Mouse (Mus musculus) limb, embryonic 14.5 days (tissue): ENCODE measurements around the gene Prr3. TPM values are rescaled to one million over a fixed set of nuclear protein-coding genes. Genes with fewer than 3 reads are reported as not detected.

Source experiments
- ATAC-seq: fragments of 200-750 bp; cut with Nextera tagmentation; 2 replicates; pipeline ENCODE4 v1.8.0; 2017; ENCODE audit warnings: low read depth, moderate number of reproducible peaks, moderate TSS enrichment; ENCODE audit not compliant: low FRiP score
- DNase-seq: peaks from one replicate; pipeline ENCODE4 v3.0.0-alpha.2; 2015; ENCODE audit warnings: low spot score
- H3K27ac ChIP-seq: fragments of 300-500 bp; sonication (generic); replicated peaks from 2 replicates; pipeline ENCODE4 v1.5.1; 2014; ENCODE audit warnings: low read depth, mild to moderate bottlenecking, low read length, moderate library complexity, mixed read lengths
- H3K27me3 ChIP-seq: fragments of 300-500 bp; sonication (generic); 2 replicates; pipeline ENCODE4 v1.6.1; 2014; ENCODE audit warnings: low read length, mixed read lengths; ENCODE audit not compliant: control insufficient read depth, insufficient read depth
- H3K36me3 ChIP-seq: fragments of 300-500 bp; sonication (generic); 2 replicates; pipeline ENCODE4 v1.6.1; 2014; ENCODE audit warnings: mild to moderate bottlenecking, low read length, moderate library complexity, mixed read lengths; ENCODE audit not compliant: control insufficient read depth, insufficient read depth
- H3K4me1 ChIP-seq: fragments of 300-500 bp; sonication (generic); 2 replicates; pipeline ENCODE4 v1.6.1; 2014; ENCODE audit warnings: antibody characterized with exemption, low read length, mixed read lengths; ENCODE audit not compliant: control insufficient read depth, insufficient read depth
- H3K4me2 ChIP-seq: fragments of 300-500 bp; sonication (generic); replicated peaks from 2 replicates; pipeline ENCODE4 v1.6.1; 2014; ENCODE audit warnings: low read depth, mild to moderate bottlenecking, low read length, moderate library complexity; ENCODE audit not compliant: severe bottlenecking
- H3K4me3 ChIP-seq: fragments of 300-500 bp; sonication (generic); replicated peaks from 2 replicates; pipeline ENCODE4 v1.5.1; 2014; ENCODE audit warnings: low read length
- H3K9ac ChIP-seq: fragments of 300-500 bp; sonication (generic); 2 replicates; pipeline ENCODE4 v1.6.1; 2014; ENCODE audit warnings: mild to moderate bottlenecking, low read depth, low read length, moderate library complexity; ENCODE audit not compliant: severe bottlenecking
- H3K9me3 ChIP-seq: fragments of 300-500 bp; sonication (generic); 2 replicates; pipeline ENCODE4 v1.6.1; 2016; ENCODE audit warnings: low read length; ENCODE audit not compliant: control insufficient read depth
- POLR2A ChIP-seq: fragments of 200-500 bp; IDR thresholded peaks from 2 replicates; pipeline ENCODE4 v1.8.0; 2012; ENCODE audit warnings: inconsistent platforms, mild to moderate bottlenecking, moderate library complexity, borderline replicate concordance; ENCODE audit not compliant: insufficient read depth, insufficient read length; ENCODE audit errors: extremely low read depth
- WGBS: fragments of 180-500 bp; shearing (Covaris S2); extraction: QIAGEN DNeasy Blood & Tissue Kit; methylation state at CpG from one replicate; pipeline ENCODE4 v1.1.7; 2014; 5-methylcytosine and 5-hydroxymethylcytosine counted together
- polyA plus RNA-seq, 2 experiments: library from polyadenylated mRNA; depleted of rRNA in 1 of 2; stranded (reverse) in 1 of 2; unstranded in 1 of 2; fragments of >200 nt; fragmentation: Nextera tagmentation in 1 of 2; extraction: Ambion mirVana in 1 of 2; gene quantifications; 2 replicates each; pipeline versions ENCODE4 v1.2.1 to v1.2.3; 2012 to 2014

The Prr3 gene
- polyA plus RNA-seq (2012; rRNA removed) (57.8 and 62.8 TPM in 2 replicates), polyA plus RNA-seq (2014; fragmentation: Nextera tagmentation; extraction: Ambion mirVana) (33.3 and 34.7 TPM in 2 replicates)

GRCm38 (mm10) chr17:35979401-35980362, at the start of gene Prr3, which contains the start of gene Gnl1:
Gene Prr3, minus strand, starts transcription at chr17:35980236.
Gene Gnl1, plus strand, starts transcription at chr17:35979851.
- TF ChIP-seq POLR2A = no peak
- H3K4me3 ChIP-seq = peak within 1 kb of the TSS; percentile 58
- H3K9me3 ChIP-seq = no peaks in the 10 kb centered on the region
- H3K4me2 ChIP-seq = peak within 1 kb of the TSS; percentile 73
- H3K27ac ChIP-seq = peak within 1 kb of the TSS; percentile 95
- peaks cover 11% of the 10 kb centered on the region; the same call in 1 of the 2 replicates for H3K4me1 ChIP-seq
- under 1% methylated on average over 51 of the region's 109 CpGs for WGBS
- H3K9ac ChIP-seq = peak within 1 kb of the TSS; percentile 82
- H3K36me3 ChIP-seq = peaks cover 33% of the 10 kb centered on the region
- DNase-seq (peak; percentile 91), ATAC-seq (peak; percentile 84)
- H3K27me3 ChIP-seq = no peaks in the 10 kb centered on the region

GRCm38 (mm10) chr17:36028879-36029619, 49.0 kb upstream of the Prr3 start:
- no peak for TF ChIP-seq POLR2A
- Histone ChIP-seq H3K4me3 (no peak overlapping the region), H3K9ac (no peak overlapping the region), H3K27me3 (0 out of 2 replicates have a peak, but pooled peaks cover 4% of the 10 kb centered on the region), H3K9me3 (no peaks in the 10 kb centered on the region), H3K36me3 (no peaks in the 10 kb centered on the region), H3K4me1 (no peaks in the 10 kb centered on the region), H3K4me2 (no peak overlapping the region), H3K27ac (no peak overlapping the region)
- DNase-seq (no peak), ATAC-seq (no peak)
- WGBS = 85% methylated on average over 7 of the region's 7 CpGs

GRCm38 (mm10) chr17:36027663-36028062, 47.6 kb upstream of the Prr3 start:
- Histone ChIP-seq H3K27me3 (0 out of 2 replicates have a peak, but pooled peaks cover 4% of the 10 kb centered on the region), H3K36me3 (no peaks in the 10 kb centered on the region), H3K4me3 (no peak overlapping the region), H3K27ac (no peak overlapping the region), H3K4me1 (no peaks in the 10 kb centered on the region), H3K9ac (no peak overlapping the region), H3K9me3 (no peaks in the 10 kb centered on the region), H3K4me2 (no peak overlapping the region)
- TF ChIP-seq POLR2A = no peak
- ATAC-seq (no peak), DNase-seq (no peak)
- WGBS = 89% methylated on average over 4 of the region's 4 CpGs

GRCm38 (mm10) chr17:36025901-36026300, 45.9 kb upstream of the Prr3 start:
- H3K27me3 ChIP-seq = no peaks in the 10 kb centered on the region
- 64% methylated on average over 4 of the region's 4 CpGs for WGBS
- DNase-seq = no peak
- no peak overlapping the region for H3K27ac ChIP-seq
- H3K9me3 ChIP-seq = no peaks in the 10 kb centered on the region
- TF ChIP-seq POLR2A = no peak
- ATAC-seq = no peak
- H3K36me3 ChIP-seq = no peaks in the 10 kb centered on the region
- H3K4me2 ChIP-seq = no peak overlapping the region
- no peak overlapping the region for H3K4me3 ChIP-seq
- no peaks in the 10 kb centered on the region for H3K4me1 ChIP-seq
- no peak overlapping the region for H3K9ac ChIP-seq

GRCm38 (mm10) chr17:36025197-36025596, 45.2 kb upstream of the Prr3 start:
- no peak for ATAC-seq

More at GRCm38 (mm10) chr17:36025197-36025596, 45.2 kb upstream of the Prr3 start:
- DNase-seq = no peak
- Histone ChIP-seq H3K4me1 (0 out of 2 replicates have a peak, but pooled peaks cover 5% of the 10 kb centered on the region), H3K9ac (no peak overlapping the region), H3K4me3 (no peak overlapping the region), H3K9me3 (no peaks in the 10 kb centered on the region), H3K27me3 (no peaks in the 10 kb centered on the region), H3K36me3 (no peaks in the 10 kb centered on the region), H3K27ac (no peak overlapping the region), H3K4me2 (no peak overlapping the region)
- no peak for TF ChIP-seq POLR2A
- 66% methylated on average over 5 of the region's 5 CpGs for WGBS
